Mouse (Mus musculus): ENCODE results near the gene Chpf2. TPM values are rescaled to one million over a fixed set of nuclear protein-coding genes. Genes with fewer than 3 reads are reported as not detected.

Chpf2 gene
- polyA plus RNA-seq, 1 experiment from 2014 or later, result 24.2 TPM

GRCm38 (mm10) chr5:24556709-24557108 is 29.8 kb upstream of the Chpf2 start, which contains the start of gene 4931409K22Rik:
4931409K22Rik (minus strand) TSS chr5:24556809.
- H3K4me2 ChIP-seq, result no peak within 1 kb of the TSS
- H3K4me1 ChIP-seq, result peaks cover 16% of the 10 kb centered on the region
- ATAC-seq (ENCODE audit: insufficient number of reproducible peaks, insufficient read depth, low FRiP score, low TSS enrichment, low read depth), result no peak
- 71% methylated on average over 2 of the region's 2 CpGs for WGBS
- no peaks in the 10 kb centered on the region for H3K9me3 ChIP-seq
- no peak within 1 kb of the TSS for H3K4me3 ChIP-seq
- H3K27ac ChIP-seq, result no peak within 1 kb of the TSS
- H3K27me3 ChIP-seq, result peaks cover 12% of the 10 kb centered on the region
- H3K36me3 ChIP-seq, result no peaks in the 10 kb centered on the region
- no peak within 1 kb of the TSS for H3K9ac ChIP-seq

GRCm38 (mm10) chr5:24575948-24576347 is 10.6 kb upstream of the Chpf2 start:
- Histone ChIP-seq H3K27ac (no peak overlapping the region), H3K4me2 (peak overlapping the region; percentile 81), H3K4me3 (peak overlapping the region; percentile 82), H3K9me3 (no peaks in the 10 kb centered on the region), H3K36me3 (peaks cover 44% of the 10 kb centered on the region), H3K4me1 (peaks cover 14% of the 10 kb centered on the region), H3K9ac (peak overlapping the region; percentile 88; the same call in 1 of the 2 replicates), H3K27me3 (no peaks in the 10 kb centered on the region)
- 90% methylated on average over 1 of the region's 1 CpGs for WGBS
- ATAC-seq (ENCODE audit: insufficient number of reproducible peaks, insufficient read depth, low FRiP score, low TSS enrichment, low read depth), result no peak

- H3K36me3 ChIP-seq, result peaks cover 35% of the 10 kb centered on the region
- H3K9ac ChIP-seq, result peak overlapping the region; percentile 88
- no peaks in the 10 kb centered on the region for H3K27me3 ChIP-seq
- WGBS, result under 1% methylated on average over 32 of the region's 32 CpGs
- peak; percentile 6; the same call in 1 of the 2 replicates for ATAC-seq (ENCODE audit: insufficient number of reproducible peaks, insufficient read depth, low FRiP score, low TSS enrichment, low read depth)
- peak overlapping the region; percentile 69 for H3K27ac ChIP-seq
- H3K4me2 ChIP-seq, result peak overlapping the region; percentile 81
- H3K4me3 ChIP-seq, result peak overlapping the region; percentile 82
- H3K4me1 ChIP-seq, result peaks cover 14% of the 10 kb centered on the region
- no peaks in the 10 kb centered on the region for H3K9me3 ChIP-seq
These were observed 9.7 kb upstream of the Chpf2 start for GRCm38 (mm10) chr5:24576801-24577182.

- Histone ChIP-seq H3K9ac (peak within 1 kb of the TSS; percentile 88), H3K4me2 (peak within 1 kb of the TSS; percentile 81), H3K36me3 (peaks cover 30% of the 10 kb centered on the region), H3K9me3 (no peaks in the 10 kb centered on the region), H3K4me3 (peak within 1 kb of the TSS; percentile 82), H3K27ac (peak within 1 kb of the TSS; percentile 78), H3K27me3 (no peaks in the 10 kb centered on the region), H3K4me1 (peaks cover 14% of the 10 kb centered on the region)
- ATAC-seq (ENCODE audit: insufficient number of reproducible peaks, insufficient read depth, low FRiP score, low TSS enrichment, low read depth), result peak; percentile 97
- WGBS, result under 1% methylated on average over 48 of the region's 48 CpGs
These were observed 9.2 kb upstream of the Chpf2 start, which contains the start of gene Abcf2 for GRCm38 (mm10) chr5:24577183-24577929. Abcf2 (minus strand) TSS chr5:24577467.

- 71% methylated on average over 6 of the region's 6 CpGs for WGBS
These were observed 8.2 kb upstream of the Chpf2 start for GRCm38 (mm10) chr5:24578109-24578963.

GRCm38 (mm10) chr5:24586106-24586505 is 435 bp upstream of the Chpf2 start:
- ATAC-seq (ENCODE audit: insufficient number of reproducible peaks, insufficient read depth, low FRiP score, low TSS enrichment, low read depth), result no peak
- no peaks in the 10 kb centered on the region for H3K9me3 ChIP-seq

More at GRCm38 (mm10) chr5:24578109-24578963, 8.2 kb upstream of the Chpf2 start:
- peak overlapping the region; percentile 72 for H3K9ac ChIP-seq
- H3K4me3 ChIP-seq, result peak overlapping the region; percentile 82
- ATAC-seq (ENCODE audit: insufficient number of reproducible peaks, insufficient read depth, low FRiP score, low TSS enrichment, low read depth), result no peak
- H3K9me3 ChIP-seq, result no peaks in the 10 kb centered on the region
- peaks cover 20% of the 10 kb centered on the region for H3K36me3 ChIP-seq
- H3K27ac ChIP-seq, result peak overlapping the region; percentile 78
- H3K4me1 ChIP-seq, result peaks cover 14% of the 10 kb centered on the region
- H3K27me3 ChIP-seq, result no peaks in the 10 kb centered on the region
- H3K4me2 ChIP-seq, result peak overlapping the region; percentile 61

GRCm38 (mm10) chr5:24587200-24587577 is 648 bp downstream of the Chpf2 start:
- H3K9me3 ChIP-seq, result no peaks in the 10 kb centered on the region
- ATAC-seq (ENCODE audit: insufficient number of reproducible peaks, insufficient read depth, low FRiP score, low TSS enrichment, low read depth), result no peak
- H3K4me2 ChIP-seq, result peak overlapping the region; percentile 92
- H3K4me1 ChIP-seq, result peaks cover 36% of the 10 kb centered on the region
- 24% methylated on average over 4 of the region's 4 CpGs for WGBS
- H3K27me3 ChIP-seq, result peaks cover 7% of the 10 kb centered on the region; the same call in 1 of the 2 replicates
- peak overlapping the region; percentile 87 for H3K9ac ChIP-seq
- H3K27ac ChIP-seq, result peak overlapping the region; percentile 73
- peak overlapping the region; percentile 87 for H3K4me3 ChIP-seq
- H3K36me3 ChIP-seq, result peaks cover 32% of the 10 kb centered on the region

More at GRCm38 (mm10) chr5:24586106-24586505, 435 bp upstream of the Chpf2 start:
- H3K36me3 ChIP-seq, result peaks cover 21% of the 10 kb centered on the region
- peak overlapping the region; percentile 87 for H3K9ac ChIP-seq
- H3K4me1 ChIP-seq, result peaks cover 27% of the 10 kb centered on the region
- peak overlapping the region; percentile 92 for H3K4me2 ChIP-seq
- H3K4me3 ChIP-seq, result peak overlapping the region; percentile 87
- no peaks in the 10 kb centered on the region for H3K27me3 ChIP-seq
- 8% methylated on average over 8 of the region's 8 CpGs for WGBS
- H3K27ac ChIP-seq, result no peak overlapping the region; the same call in 1 of the 2 replicates

GRCm38 (mm10) chr5:24589511-24590500 is 3.3 kb downstream of the Chpf2 start:
- H3K4me3 ChIP-seq, result no peak overlapping the region
- H3K9me3 ChIP-seq, result no peaks in the 10 kb centered on the region
- H3K4me2 ChIP-seq, result no peak overlapping the region
- no peak for ATAC-seq (ENCODE audit: insufficient number of reproducible peaks, insufficient read depth, low FRiP score, low TSS enrichment, low read depth)
- peaks cover 13% of the 10 kb centered on the region for H3K27me3 ChIP-seq
- no peak overlapping the region for H3K27ac ChIP-seq
- WGBS, result 91% methylated on average over 20 of the region's 20 CpGs
- peaks cover 39% of the 10 kb centered on the region for H3K4me1 ChIP-seq
- peaks cover 58% of the 10 kb centered on the region for H3K36me3 ChIP-seq
- H3K9ac ChIP-seq, result no peak overlapping the region

GRCm38 (mm10) chr5:24591268-24591721 is 4.8 kb downstream of the Chpf2 start:
- Histone ChIP-seq H3K9me3 (no peaks in the 10 kb centered on the region), H3K4me3 (no peak overlapping the region), H3K4me1 (peaks cover 33% of the 10 kb centered on the region), H3K27me3 (peaks cover 13% of the 10 kb centered on the region), H3K36me3 (peaks cover 73% of the 10 kb centered on the region), H3K4me2 (peak overlapping the region; percentile 14; the same call in 1 of the 2 replicates), H3K27ac (no peak overlapping the region; the same call in 1 of the 2 replicates), H3K9ac (peak overlapping the region; percentile 36; the same call in 1 of the 2 replicates)
- WGBS, result 29% methylated on average over 23 of the region's 23 CpGs
- no peak for ATAC-seq (ENCODE audit: insufficient number of reproducible peaks, insufficient read depth, low FRiP score, low TSS enrichment, low read depth)

- Histone ChIP-seq H3K4me1 (peaks cover 38% of the 10 kb centered on the region), H3K9ac (peak overlapping the region; percentile 36; the same call in 1 of the 2 replicates), H3K9me3 (no peaks in the 10 kb centered on the region), H3K36me3 (peaks cover 75% of the 10 kb centered on the region), H3K4me3 (no peak overlapping the region), H3K4me2 (no peak overlapping the region), H3K27me3 (peaks cover 13% of the 10 kb centered on the region), H3K27ac (no peak overlapping the region)
- ATAC-seq (ENCODE audit: insufficient number of reproducible peaks, insufficient read depth, low FRiP score, low TSS enrichment, low read depth), result no peak
- 57% methylated on average over 24 of the region's 24 CpGs for WGBS
These were observed 5.4 kb downstream of the Chpf2 start for GRCm38 (mm10) chr5:24591796-24592470.

All from embryonic facial prominence, embryonic 13.5 days (tissue).